Mouse (Mus musculus): ENCODE measurements around the gene Gm20388.
"Not testable (repeated sequence)": the region's sequence is repeated elsewhere in the genome, so short reads cannot be mapped to it uniquely, and the experiment has no call there.

Gene Gm20388

GRCm38 (mm10) chr8:123077213-123077612 is 3166.6 kb downstream of the Gm20388 start:
- no peak for DNase-seq (ENCODE audit: low spot score in 2 of 2)

- DNase-seq (ENCODE audit: low spot score in 2 of 2), result no peak
These were observed 3172.4 kb downstream of the Gm20388 start for GRCm38 (mm10) chr8:123082993-123083392.

GRCm38 (mm10) chr8:123083610-123084009 is 3173.0 kb downstream of the Gm20388 start:
- peak in 1 of 2 experiments; percentile 58 for DNase-seq (ENCODE audit: low spot score in 2 of 2)

GRCm38 (mm10) chr8:123087289-123087688 is 3176.6 kb downstream of the Gm20388 start:
- no peak for DNase-seq (ENCODE audit: low spot score in 2 of 2)

GRCm38 (mm10) chr8:123097216-123097615 is 3186.6 kb downstream of the Gm20388 start:
- peak in 1 of 2 experiments; percentile 49 for DNase-seq (ENCODE audit: low spot score in 2 of 2)

GRCm38 (mm10) chr8:123097786-123098584 is 3187.3 kb downstream of the Gm20388 start:
- peak in 1 of 2 experiments; percentile 43 for DNase-seq (ENCODE audit: low spot score in 2 of 2)

GRCm38 (mm10) chr8:123100288-123100687 is 3189.6 kb downstream of the Gm20388 start:
- DNase-seq (ENCODE audit: low spot score in 2 of 2), result no peak

GRCm38 (mm10) chr8:123101244-123101643 is 3190.6 kb downstream of the Gm20388 start:
- no peak for DNase-seq (ENCODE audit: low spot score in 2 of 2)

GRCm38 (mm10) chr8:123101735-123102685 is 3191.4 kb downstream of the Gm20388 start, which contains the start of gene Rpl13:
TSS of gene Rpl13 (plus strand) at chr8:123102350.
- DNase-seq (ENCODE audit: low spot score in 2 of 2), result peak; percentile 95 to 98

- not testable (repeated sequence) for DNase-seq (ENCODE audit: low spot score in 2 of 2)
These were observed 3192.2 kb downstream of the Gm20388 start for GRCm38 (mm10) chr8:123102855-123103254.

- no peak for DNase-seq (ENCODE audit: low spot score in 2 of 2)
These were observed 3192.6 kb downstream of the Gm20388 start for GRCm38 (mm10) chr8:123103285-123103684.

- no peak for DNase-seq (ENCODE audit: low spot score in 2 of 2)
These were observed 3193.6 kb downstream of the Gm20388 start for GRCm38 (mm10) chr8:123104046-123104767.

GRCm38 (mm10) chr8:123105553-123106326 is 3195.1 kb downstream of the Gm20388 start:
- no peak for DNase-seq (ENCODE audit: low spot score in 2 of 2)

- DNase-seq (ENCODE audit: low spot score in 2 of 2), result no peak
These were observed 3195.9 kb downstream of the Gm20388 start for GRCm38 (mm10) chr8:123106531-123106930.

- DNase-seq (ENCODE audit: low spot score in 2 of 2), result no peak
These were observed 3197.4 kb downstream of the Gm20388 start for GRCm38 (mm10) chr8:123108010-123108409.

- DNase-seq (ENCODE audit: low spot score in 2 of 2), result no peak
These were observed 3198.3 kb downstream of the Gm20388 start for GRCm38 (mm10) chr8:123108953-123109352.

- DNase-seq (ENCODE audit: low spot score in 2 of 2), result no peak
These were observed 3200.0 kb downstream of the Gm20388 start for GRCm38 (mm10) chr8:123110649-123111048.

GRCm38 (mm10) chr8:123112892-123113291 is 3202.3 kb downstream of the Gm20388 start:
- no peak for DNase-seq (ENCODE audit: low spot score in 2 of 2)

- DNase-seq (ENCODE audit: low spot score in 2 of 2), result no peak
These were observed 3203.3 kb downstream of the Gm20388 start for GRCm38 (mm10) chr8:123113908-123114469.

GRCm38 (mm10) chr8:123114644-123115043 is 3204.0 kb downstream of the Gm20388 start:
- no peak for DNase-seq (ENCODE audit: low spot score in 2 of 2)
